Mouse (Mus musculus) megakaryocyte, embryonic 14.5 days (primary cell): ENCODE data around the gene Fgd1.

Experiments used
- FLI1 ChIP-seq: IDR thresholded peaks from 2 replicates; pipeline ENCODE4 v1.6.1; 2012; ENCODE audit warnings: low read length, inconsistent platforms, mixed read lengths
- GATA1 ChIP-seq: IDR thresholded peaks from 3 replicates; pipeline ENCODE4 v1.6.1; 2012; ENCODE audit warnings: mixed read lengths, low read length, inconsistent platforms, borderline replicate concordance

DNA sequence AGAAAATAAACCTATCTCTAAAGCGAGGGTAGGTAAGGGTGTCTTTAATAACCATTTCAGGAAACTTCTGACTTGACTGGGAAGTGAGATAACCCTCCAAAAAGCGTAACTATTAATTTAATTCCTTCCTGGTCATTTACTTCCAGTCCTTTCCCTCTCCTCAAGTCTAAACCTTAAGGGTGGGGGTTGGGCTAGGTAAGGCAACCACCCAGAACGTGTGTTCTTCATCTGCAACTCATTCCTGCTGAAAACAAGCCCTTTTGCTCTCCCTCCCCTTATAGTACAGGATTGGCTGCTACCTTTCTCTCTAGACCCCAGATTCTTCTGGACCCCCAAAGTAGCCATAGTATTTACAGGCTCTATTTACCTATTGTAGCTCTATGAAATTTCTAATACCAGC, 28.1 kb upstream of the Fgd1 start:
- TF ChIP-seq GATA1 (no peak), FLI1 (no peak)
